Mouse (Mus musculus) left cerebral cortex, postnatal 14 days (tissue): ENCODE measurements around the gene Tacc2. TPM values are rescaled to one million over a fixed set of nuclear protein-coding genes. Genes with fewer than 3 reads are reported as not detected.
"Not testable (repeated sequence)": the region's sequence is repeated elsewhere in the genome, so short reads cannot be mapped to it uniquely, and the experiment has no call there.

Experiments used
- DNase-seq, 2 experiments: peaks; one replicate each; pipeline ENCODE4 v3.0.0; 2021 to 2022; ENCODE audit warnings: low spot score in 2 of 2, mixed read lengths in 1 of 2
- intact Hi-C: fragments of 180-260 bp; cut with DNase I; formaldehyde crosslinking; loops from one replicate; pipeline ENCODE4 v1.15.1; 2025
- total RNA-seq, 2 experiments: library from RNA; stranded (reverse); gene quantifications; 2 replicates each; pipeline ENCODE4 v1.2.3; 2021

Gene Tacc2
- total RNA-seq, 2 experiments from 2014 or later = 68.9 to 70.3 TPM

- intact Hi-C loops = no loop called here
- DNase-seq = no peak
These were observed 60.6 kb downstream of the Tacc2 start for GRCm38 (mm10) chr7:130637811-130638210.

- intact Hi-C loops = no loop called here
- peak in 1 of 2 experiments; percentile 15 for DNase-seq
These were observed 63.4 kb downstream of the Tacc2 start for GRCm38 (mm10) chr7:130640681-130641080.

- intact Hi-C loops = no loop called here
- DNase-seq = no peak
These were observed 68.2 kb downstream of the Tacc2 start for GRCm38 (mm10) chr7:130645332-130645993.

- no peak for DNase-seq
- intact Hi-C loops = no loop called here
These were observed 68.9 kb downstream of the Tacc2 start for GRCm38 (mm10) chr7:130645994-130646761.

- intact Hi-C loops = no loop called here
- DNase-seq = no peak
These were observed 69.5 kb downstream of the Tacc2 start for GRCm38 (mm10) chr7:130646762-130647139.

GRCm38 (mm10) chr7:130648061-130648460 lies 70.8 kb downstream of the Tacc2 start:
- no peak for DNase-seq
- intact Hi-C loops = no loop called here

GRCm38 (mm10) chr7:130649257-130649656 lies 72.0 kb downstream of the Tacc2 start:
- intact Hi-C loops = no loop called here
- DNase-seq = no peak

- no peak for DNase-seq
- intact Hi-C loops = no loop called here
These were observed 73.4 kb downstream of the Tacc2 start for GRCm38 (mm10) chr7:130650621-130651020.

GRCm38 (mm10) chr7:130653036-130653555 lies 75.9 kb downstream of the Tacc2 start:
- no peak for DNase-seq
- intact Hi-C loops = no loop called here

GRCm38 (mm10) chr7:130654562-130654961 lies 77.3 kb downstream of the Tacc2 start:
- no peak for DNase-seq

GRCm38 (mm10) chr7:130656965-130657364 lies 79.7 kb downstream of the Tacc2 start:
- DNase-seq = no peak
- intact Hi-C loops = no loop called here

More at GRCm38 (mm10) chr7:130654562-130654961, 77.3 kb downstream of the Tacc2 start:
- intact Hi-C loops = no loop called here

GRCm38 (mm10) chr7:130657751-130658150 lies 80.5 kb downstream of the Tacc2 start:
- DNase-seq = no peak
- intact Hi-C loops = no loop called here

GRCm38 (mm10) chr7:130659129-130659528 lies 81.9 kb downstream of the Tacc2 start:
- intact Hi-C loops = no loop called here
- no peak for DNase-seq

GRCm38 (mm10) chr7:130662250-130662649 lies 85.0 kb downstream of the Tacc2 start:
- DNase-seq = no peak
- intact Hi-C loops = no loop called here

- intact Hi-C loops = no loop called here
- no peak for DNase-seq
These were observed 85.6 kb downstream of the Tacc2 start for GRCm38 (mm10) chr7:130662869-130663268.

- intact Hi-C loops = no loop called here
- DNase-seq = no peak
These were observed 86.8 kb downstream of the Tacc2 start for GRCm38 (mm10) chr7:130664037-130664436.

GRCm38 (mm10) chr7:130664629-130665028 lies 87.4 kb downstream of the Tacc2 start:
- intact Hi-C loops = no loop called here
- DNase-seq = no peak

- intact Hi-C loops = no loop called here
- no peak for DNase-seq
These were observed 88.1 kb downstream of the Tacc2 start for GRCm38 (mm10) chr7:130665358-130665757.

- DNase-seq, intact Hi-C loops: not testable (repeated sequence)
These were observed 90.8 kb downstream of the Tacc2 start for GRCm38 (mm10) chr7:130668013-130668412.

GRCm38 (mm10) chr7:130668729-130669281 lies 91.6 kb downstream of the Tacc2 start:
- intact Hi-C loops = no loop called here
- no peak for DNase-seq
